Mouse (Mus musculus): ENCODE results near the gene Polk. TPM values are rescaled to one million over a fixed set of nuclear protein-coding genes. Genes with fewer than 3 reads are reported as not detected.

Gene Polk
- polyA plus RNA-seq, 1 experiment, result not detected

- 98% methylated on average over 1 of the region's 1 CpGs for WGBS
- TF ChIP-seq CTCF (IDR thresholded peaks at IDR 0.05; ENCODE audit: insufficient read depth, low read depth, low read length) (no peak), POLR2A (IDR thresholded peaks at IDR 0.05; ENCODE audit: insufficient read depth, low read depth, low read length) (no peak)
- H3K4me3 ChIP-seq (ENCODE audit: insufficient read depth, low read depth, low read length), result no peak overlapping the region
- no peak overlapping the region for H3K27ac ChIP-seq (ENCODE audit: insufficient read depth, low read depth, low read length)
- peaks cover 2% of the 10 kb centered on the region; the same call in 1 of the 2 replicates for H3K4me1 ChIP-seq (ENCODE audit: control insufficient read depth, insufficient read depth, low read length)
Observed at GRCm38 (mm10) chr13:96436921-96437320, 105.5 kb downstream of the Polk start.

DNA sequence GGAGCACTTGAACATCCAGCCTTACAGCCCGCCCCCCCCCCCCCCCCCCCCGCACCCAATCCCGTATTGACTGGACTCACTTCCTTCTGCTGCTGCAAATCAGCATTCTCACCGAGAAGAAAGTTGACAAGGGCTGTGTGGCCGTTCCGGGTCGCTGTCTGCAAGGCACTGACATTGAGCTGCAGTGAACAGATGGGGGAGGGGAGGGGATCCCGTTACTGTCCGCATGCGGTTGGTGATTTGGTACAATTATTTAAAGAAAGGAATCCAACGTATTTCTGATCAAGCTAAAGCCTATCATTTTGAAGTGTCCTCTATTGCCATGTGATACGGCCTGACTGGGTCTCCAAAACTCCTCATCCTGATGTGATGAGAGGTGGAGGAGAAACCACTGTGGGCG is 106.6 kb downstream of the Polk start:
- Histone ChIP-seq H3K4me3 (ENCODE audit: insufficient read depth, low read depth, low read length) (no peak overlapping the region), H3K27ac (ENCODE audit: insufficient read depth, low read depth, low read length) (no peak overlapping the region), H3K4me1 (ENCODE audit: control insufficient read depth, insufficient read depth, low read length) (peaks cover 2% of the 10 kb centered on the region; the same call in 1 of the 2 replicates)
- TF ChIP-seq CTCF (IDR thresholded peaks at IDR 0.05; ENCODE audit: insufficient read depth, low read depth, low read length) (no peak), POLR2A (IDR thresholded peaks at IDR 0.05; ENCODE audit: insufficient read depth, low read depth, low read length) (no peak)
- WGBS, result 49% methylated on average over 13 of the region's 13 CpGs

DNA sequence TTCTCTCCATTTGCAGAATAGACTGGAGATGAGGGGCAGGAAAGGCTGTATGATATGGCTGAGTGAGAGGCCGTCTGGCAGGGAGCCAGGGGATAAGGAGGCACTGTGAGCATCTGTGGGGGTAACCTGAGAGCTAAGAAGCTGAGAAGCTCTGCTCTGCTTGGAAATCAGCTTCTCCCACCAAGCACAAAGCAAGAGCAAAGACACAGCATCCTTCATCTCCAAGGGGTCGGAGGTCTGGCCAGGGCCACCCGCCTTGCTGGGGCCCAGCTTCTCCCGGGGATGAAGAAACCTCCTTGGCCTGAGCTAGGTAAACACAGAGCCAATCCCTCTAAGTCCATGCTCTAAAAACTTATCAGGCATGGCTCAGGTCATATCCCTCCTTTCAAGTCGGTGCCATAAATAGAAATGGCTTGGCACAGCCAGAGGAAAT is 107.5 kb downstream of the Polk start:
- Histone ChIP-seq H3K27ac (ENCODE audit: insufficient read depth, low read depth, low read length) (no peak overlapping the region), H3K4me3 (ENCODE audit: insufficient read depth, low read depth, low read length) (no peak overlapping the region), H3K4me1 (ENCODE audit: control insufficient read depth, insufficient read depth, low read length) (peaks cover 2% of the 10 kb centered on the region; the same call in 1 of the 2 replicates)
- 64% methylated on average over 5 of the region's 5 CpGs for WGBS
- TF ChIP-seq POLR2A (IDR thresholded peaks at IDR 0.05; ENCODE audit: insufficient read depth, low read depth, low read length) (no peak), CTCF (IDR thresholded peaks at IDR 0.05; ENCODE audit: insufficient read depth, low read depth, low read length) (no peak)

GRCm38 (mm10) chr13:96433648-96434190 is 108.7 kb downstream of the Polk start:
- WGBS, result 92% methylated on average over 11 of the region's 11 CpGs
- H3K4me3 ChIP-seq (ENCODE audit: insufficient read depth, low read depth, low read length), result no peak overlapping the region
- H3K27ac ChIP-seq (ENCODE audit: insufficient read depth, low read depth, low read length), result no peak overlapping the region
- H3K4me1 ChIP-seq (ENCODE audit: control insufficient read depth, insufficient read depth, low read length), result peaks cover 2% of the 10 kb centered on the region; the same call in 1 of the 2 replicates
- TF ChIP-seq POLR2A (IDR thresholded peaks at IDR 0.05; ENCODE audit: insufficient read depth, low read depth, low read length) (no peak), CTCF (IDR thresholded peaks at IDR 0.05; ENCODE audit: insufficient read depth, low read depth, low read length) (no peak)

- no peak for TF ChIP-seq CTCF (IDR thresholded peaks at IDR 0.05; ENCODE audit: insufficient read depth, low read depth, low read length)
- no peak for TF ChIP-seq POLR2A (IDR thresholded peaks at IDR 0.05; ENCODE audit: insufficient read depth, low read depth, low read length)
- H3K4me1 ChIP-seq (ENCODE audit: control insufficient read depth, insufficient read depth, low read length), result peaks cover 2% of the 10 kb centered on the region; the same call in 1 of the 2 replicates
- WGBS, result 93% methylated on average over 6 of the region's 6 CpGs
- H3K4me3 ChIP-seq (ENCODE audit: insufficient read depth, low read depth, low read length), result no peak overlapping the region
- no peak overlapping the region for H3K27ac ChIP-seq (ENCODE audit: insufficient read depth, low read depth, low read length)
Observed at GRCm38 (mm10) chr13:96433041-96433440, 109.3 kb downstream of the Polk start.

GRCm38 (mm10) chr13:96432376-96432811 is 110.0 kb downstream of the Polk start:
- peaks cover 4% of the 10 kb centered on the region; the same call in 1 of the 2 replicates for H3K4me1 ChIP-seq (ENCODE audit: control insufficient read depth, insufficient read depth, low read length)
- H3K27ac ChIP-seq (ENCODE audit: insufficient read depth, low read depth, low read length), result no peak overlapping the region
- H3K4me3 ChIP-seq (ENCODE audit: insufficient read depth, low read depth, low read length), result no peak overlapping the region
- 82% methylated on average over 3 of the region's 3 CpGs for WGBS
- TF ChIP-seq CTCF (IDR thresholded peaks at IDR 0.05; ENCODE audit: insufficient read depth, low read depth, low read length) (no peak), POLR2A (IDR thresholded peaks at IDR 0.05; ENCODE audit: insufficient read depth, low read depth, low read length) (no peak)

- no peak overlapping the region for H3K4me3 ChIP-seq (ENCODE audit: insufficient read depth, low read depth, low read length)
- 40% methylated on average over 12 of the region's 12 CpGs for WGBS
- H3K27ac ChIP-seq (ENCODE audit: insufficient read depth, low read depth, low read length), result no peak overlapping the region
- TF ChIP-seq POLR2A (IDR thresholded peaks at IDR 0.05; ENCODE audit: insufficient read depth, low read depth, low read length), result no peak
- TF ChIP-seq CTCF (IDR thresholded peaks at IDR 0.05; ENCODE audit: insufficient read depth, low read depth, low read length), result peak; percentile 85
- peaks cover 5% of the 10 kb centered on the region; the same call in 1 of the 2 replicates for H3K4me1 ChIP-seq (ENCODE audit: control insufficient read depth, insufficient read depth, low read length)
Observed at GRCm38 (mm10) chr13:96431595-96432156, 110.7 kb downstream of the Polk start.

Other genes with a start within 250 kb of the Polk start
- gene Poc5, start 154.3 kb downstream of the Polk start, polyA plus RNA-seq (2012; ENCODE audit: insufficient read depth, insufficient read length, low replicate concordance, missing spikeins), result not detected in 2 replicates
- not detected in 2 replicates for gene Ankdd1b, start 71.4 kb downstream of the Polk start, polyA plus RNA-seq (2012; ENCODE audit: insufficient read depth, insufficient read length, low replicate concordance, missing spikeins)
- gene Gm17622, start 51.8 kb downstream of the Polk start, polyA plus RNA-seq (2012; ENCODE audit: insufficient read depth, insufficient read length, low replicate concordance, missing spikeins), result not detected in 2 replicates
- 201 TPM in 1 of 2 replicates, not detected in the other for gene Col4a3bp, start within 50 bp of the Polk start, polyA plus RNA-seq (2012; ENCODE audit: insufficient read depth, insufficient read length, low replicate concordance, missing spikeins)
- not detected in 2 replicates for gene Hmgcr, start 128.4 kb upstream of the Polk start, polyA plus RNA-seq (2012; ENCODE audit: insufficient read depth, insufficient read length, low replicate concordance, missing spikeins)
- not detected in 2 replicates for gene Ankrd31, start 205.7 kb upstream of the Polk start, polyA plus RNA-seq (2012; ENCODE audit: insufficient read depth, insufficient read length, low replicate concordance, missing spikeins)